Mouse (Mus musculus): ENCODE measurements around the gene Tfap2c. TPM values are rescaled to one million over a fixed set of nuclear protein-coding genes. Genes with fewer than 3 reads are reported as not detected.

Gene Tfap2c
- polyA plus RNA-seq, 1 experiment from 2014 or later = 0.22 TPM

GRCm38 (mm10) chr2:172520616-172521371 is 28.6 kb upstream of the Tfap2c start:
- Histone ChIP-seq H3K4me1 (ENCODE audit: control insufficient read depth, insufficient read depth, low read length) (no peaks in the 10 kb centered on the region), H3K27ac (ENCODE audit: low read length) (no peak overlapping the region), H3K36me3 (ENCODE audit: control insufficient read depth, insufficient read depth) (no peaks in the 10 kb centered on the region), H3K4me2 (ENCODE audit: low read depth, low read length) (no peak overlapping the region), H3K9ac (ENCODE audit: low read length) (no peak overlapping the region), H3K27me3 (ENCODE audit: control insufficient read depth, insufficient read depth, low read length) (peaks cover 6% of the 10 kb centered on the region; the same call in 1 of the 2 replicates), H3K9me3 (replicated peaks; ENCODE audit: control insufficient read depth, low read length) (0 out of 2 replicates have a peak, but pooled peaks cover 4% of the 10 kb centered on the region), H3K4me3 (ENCODE audit: low read length) (no peak overlapping the region)
- ATAC-seq (replicated peaks; ENCODE audit: extremely low read depth, insufficient read depth, low FRiP score) = no peak
- WGBS = 77% methylated on average over 9 of the region's 9 CpGs

GRCm38 (mm10) chr2:172522528-172522927 is 26.9 kb upstream of the Tfap2c start:
- H3K4me2 ChIP-seq (ENCODE audit: low read depth, low read length) = no peak overlapping the region
- H3K9ac ChIP-seq (ENCODE audit: low read length) = no peak overlapping the region
- WGBS = 89% methylated on average over 12 of the region's 12 CpGs
- H3K4me1 ChIP-seq (ENCODE audit: control insufficient read depth, insufficient read depth, low read length) = no peaks in the 10 kb centered on the region
- H3K27ac ChIP-seq (ENCODE audit: low read length) = no peak overlapping the region
- no peak overlapping the region for H3K4me3 ChIP-seq (ENCODE audit: low read length)
- ATAC-seq (replicated peaks; ENCODE audit: extremely low read depth, insufficient read depth, low FRiP score) = no peak
- peaks cover 2% of the 10 kb centered on the region; the same call in 1 of the 2 replicates for H3K27me3 ChIP-seq (ENCODE audit: control insufficient read depth, insufficient read depth, low read length)
- H3K36me3 ChIP-seq (ENCODE audit: control insufficient read depth, insufficient read depth) = no peaks in the 10 kb centered on the region
- 0 out of 2 replicates have a peak, but pooled peaks cover 1% of the 10 kb centered on the region for H3K9me3 ChIP-seq (replicated peaks; ENCODE audit: control insufficient read depth, low read length)

- Histone ChIP-seq H3K4me1 (ENCODE audit: control insufficient read depth, insufficient read depth, low read length) (no peaks in the 10 kb centered on the region), H3K36me3 (ENCODE audit: control insufficient read depth, insufficient read depth) (no peaks in the 10 kb centered on the region), H3K4me3 (ENCODE audit: low read length) (no peak overlapping the region), H3K4me2 (ENCODE audit: low read depth, low read length) (no peak overlapping the region), H3K27ac (ENCODE audit: low read length) (no peak overlapping the region), H3K9me3 (replicated peaks; ENCODE audit: control insufficient read depth, low read length) (no peaks in the 10 kb centered on the region), H3K9ac (ENCODE audit: low read length) (no peak overlapping the region), H3K27me3 (ENCODE audit: control insufficient read depth, insufficient read depth, low read length) (0 out of 2 replicates have a peak, but pooled peaks cover 3% of the 10 kb centered on the region)
- 80% methylated on average over 8 of the region's 8 CpGs for WGBS
- ATAC-seq (replicated peaks; ENCODE audit: extremely low read depth, insufficient read depth, low FRiP score) = no peak
Observed at GRCm38 (mm10) chr2:172527175-172527574, 22.2 kb upstream of the Tfap2c start.

- H3K4me1 ChIP-seq (ENCODE audit: control insufficient read depth, insufficient read depth, low read length) = 0 out of 2 replicates have a peak, but pooled peaks cover 6% of the 10 kb centered on the region
- no peak overlapping the region for H3K9ac ChIP-seq (ENCODE audit: low read length)
- H3K36me3 ChIP-seq (ENCODE audit: control insufficient read depth, insufficient read depth) = no peaks in the 10 kb centered on the region
- H3K4me3 ChIP-seq (ENCODE audit: low read length) = no peak overlapping the region
- H3K27ac ChIP-seq (ENCODE audit: low read length) = no peak overlapping the region
- WGBS = 47% methylated on average over 4 of the region's 4 CpGs
- no peak overlapping the region for H3K4me2 ChIP-seq (ENCODE audit: low read depth, low read length)
- no peak for ATAC-seq (replicated peaks; ENCODE audit: extremely low read depth, insufficient read depth, low FRiP score)
- H3K27me3 ChIP-seq (ENCODE audit: control insufficient read depth, insufficient read depth, low read length) = peaks cover 58% of the 10 kb centered on the region
- H3K9me3 ChIP-seq (replicated peaks; ENCODE audit: control insufficient read depth, low read length) = 0 out of 2 replicates have a peak, but pooled peaks cover 4% of the 10 kb centered on the region
Observed at GRCm38 (mm10) chr2:172543987-172544386, 5.4 kb upstream of the Tfap2c start.

- no peaks in the 10 kb centered on the region for H3K36me3 ChIP-seq (ENCODE audit: control insufficient read depth, insufficient read depth)
- no peak overlapping the region for H3K9ac ChIP-seq (ENCODE audit: low read length)
- no peak overlapping the region for H3K27ac ChIP-seq (ENCODE audit: low read length)
- 0 out of 2 replicates have a peak, but pooled peaks cover 4% of the 10 kb centered on the region for H3K9me3 ChIP-seq (replicated peaks; ENCODE audit: control insufficient read depth, low read length)
- peaks cover 64% of the 10 kb centered on the region for H3K27me3 ChIP-seq (ENCODE audit: control insufficient read depth, insufficient read depth, low read length)
- 23% methylated on average over 6 of the region's 6 CpGs for WGBS
- H3K4me2 ChIP-seq (ENCODE audit: low read depth, low read length) = no peak overlapping the region
- ATAC-seq (replicated peaks; ENCODE audit: extremely low read depth, insufficient read depth, low FRiP score) = no peak
- no peak overlapping the region for H3K4me3 ChIP-seq (ENCODE audit: low read length)
- H3K4me1 ChIP-seq (ENCODE audit: control insufficient read depth, insufficient read depth, low read length) = peaks cover 8% of the 10 kb centered on the region; the same call in 1 of the 2 replicates
Observed at GRCm38 (mm10) chr2:172544601-172545127, 4.7 kb upstream of the Tfap2c start.

- H3K27ac ChIP-seq (ENCODE audit: low read length) = no peak overlapping the region
- H3K4me1 ChIP-seq (ENCODE audit: control insufficient read depth, insufficient read depth, low read length) = peaks cover 15% of the 10 kb centered on the region; the same call in 1 of the 2 replicates
- peaks cover 74% of the 10 kb centered on the region for H3K27me3 ChIP-seq (ENCODE audit: control insufficient read depth, insufficient read depth, low read length)
- 9% methylated on average over 35 of the region's 35 CpGs for WGBS
- H3K36me3 ChIP-seq (ENCODE audit: control insufficient read depth, insufficient read depth) = no peaks in the 10 kb centered on the region
- H3K4me2 ChIP-seq (ENCODE audit: low read depth, low read length) = no peak overlapping the region
- no peaks in the 10 kb centered on the region for H3K9me3 ChIP-seq (replicated peaks; ENCODE audit: control insufficient read depth, low read length)
- no peak overlapping the region for H3K9ac ChIP-seq (ENCODE audit: low read length)
- no peak for ATAC-seq (replicated peaks; ENCODE audit: extremely low read depth, insufficient read depth, low FRiP score)
- H3K4me3 ChIP-seq (ENCODE audit: low read length) = no peak overlapping the region
Observed at GRCm38 (mm10) chr2:172545592-172546235, 3.7 kb upstream of the Tfap2c start.

- Histone ChIP-seq H3K36me3 (ENCODE audit: control insufficient read depth, insufficient read depth) (no peaks in the 10 kb centered on the region), H3K4me1 (ENCODE audit: control insufficient read depth, insufficient read depth, low read length) (peaks cover 17% of the 10 kb centered on the region; the same call in 1 of the 2 replicates), H3K27me3 (ENCODE audit: control insufficient read depth, insufficient read depth, low read length) (peaks cover 83% of the 10 kb centered on the region), H3K27ac (ENCODE audit: low read length) (no peak overlapping the region), H3K4me3 (ENCODE audit: low read length) (no peak overlapping the region), H3K4me2 (ENCODE audit: low read depth, low read length) (no peak overlapping the region), H3K9me3 (replicated peaks; ENCODE audit: control insufficient read depth, low read length) (no peaks in the 10 kb centered on the region), H3K9ac (ENCODE audit: low read length) (no peak overlapping the region)
- no peak for ATAC-seq (replicated peaks; ENCODE audit: extremely low read depth, insufficient read depth, low FRiP score)
- WGBS = 17% methylated on average over 16 of the region's 16 CpGs
Observed at GRCm38 (mm10) chr2:172546551-172546950, 2.8 kb upstream of the Tfap2c start.

GRCm38 (mm10) chr2:172547116-172547515 is 2.3 kb upstream of the Tfap2c start:
- peak overlapping the region; percentile 24; the same call in 1 of the 2 replicates for H3K4me3 ChIP-seq (ENCODE audit: low read length)
- H3K4me2 ChIP-seq (ENCODE audit: low read depth, low read length) = peak overlapping the region; percentile 29; the same call in 1 of the 2 replicates
- H3K9me3 ChIP-seq (replicated peaks; ENCODE audit: control insufficient read depth, low read length) = no peaks in the 10 kb centered on the region
- 0% methylated on average over 21 of the region's 21 CpGs for WGBS
- H3K4me1 ChIP-seq (ENCODE audit: control insufficient read depth, insufficient read depth, low read length) = peaks cover 17% of the 10 kb centered on the region; the same call in 1 of the 2 replicates
- H3K27ac ChIP-seq (ENCODE audit: low read length) = no peak overlapping the region
- peak; percentile 43; the same call in 1 of the 2 replicates for ATAC-seq (replicated peaks; ENCODE audit: extremely low read depth, insufficient read depth, low FRiP score)
- H3K9ac ChIP-seq (ENCODE audit: low read length) = no peak overlapping the region
- H3K36me3 ChIP-seq (ENCODE audit: control insufficient read depth, insufficient read depth) = no peaks in the 10 kb centered on the region
- peaks cover 87% of the 10 kb centered on the region for H3K27me3 ChIP-seq (ENCODE audit: control insufficient read depth, insufficient read depth, low read length)

All from heart, embryonic 16.5 days (tissue).